ENCODE assay signal across 21 mouse cellular contexts in genomic region chr1:84131799-84132198, GRCm38 (mm10).
DNase-seq lines count a peak whose midpoint lies in the region; ATAC-seq lines count a peak whose summit lies in the region.
"Had no signal": no experiment of that assay in that cellular context is flagged by ENCODE, and none has a peak within 500 bp of the region (broad histone marks: within the 10 kb centered on the region; RNA-seq: fewer than 3 reads in every experiment).

No protein-coding gene starts in this region.

- H3K4me1 ChIP-seq in neural tube, embryonic 13.5 days (replicated peaks), result peaks cover 16% of the 10 kb centered on the region
- H3K4me1 ChIP-seq in neural tube, embryonic 15.5 days, result peaks cover 7% of the 10 kb centered on the region
- H3K4me1 ChIP-seq: forebrain, embryonic 12.5 days; heart, embryonic 15.5 days; lung, embryonic 15.5 days; midbrain, embryonic 10.5 days had no signal

- no peak overlapping the region for H3K4me2 ChIP-seq in neural tube, embryonic 13.5 days
- no peak overlapping the region for H3K4me2 ChIP-seq in neural tube, embryonic 15.5 days
- H3K4me2 ChIP-seq: forebrain, embryonic 12.5 days; heart, embryonic 15.5 days; lung, embryonic 15.5 days had no signal

- no peak overlapping the region for H3K4me3 ChIP-seq in neural tube, embryonic 13.5 days
- H3K4me3 ChIP-seq in neural tube, embryonic 15.5 days (replicated peaks), result no peak overlapping the region
- H3K4me3 ChIP-seq: forebrain, embryonic 12.5 days; heart, embryonic 15.5 days; lung, embryonic 15.5 days; midbrain, embryonic 10.5 days; myocyte had no signal

- 0 out of 2 replicates have a peak, but pooled peaks have one; percentile 15 for ATAC-seq in neural tube, embryonic 13.5 days (ENCODE audit: low read depth)
- ATAC-seq in neural tube, embryonic 15.5 days (ENCODE audit: low FRiP score), result no peak
- ATAC-seq in monocyte, adult 5-6 weeks (replicated peaks; ENCODE audit: insufficient number of reproducible peaks, low FRiP score, low TSS enrichment, poor library complexity, severe bottlenecking), result no peak
- ATAC-seq: activated CD4-positive, CD25-positive, alpha-beta regulatory T cell, adult 4 months; CD4-positive, CD25-positive, alpha-beta regulatory T cell, adult 4 months; intestine, postnatal 0 days; Patski had no signal

- DNase-seq in heart, adult 11 months, result peak; percentile 84
- no peak for DNase-seq in heart, postnatal 4 days
- peak; percentile 71 to 87 for DNase-seq in cerebellum, postnatal 10 days
- DNase-seq in kidney, adult 9 months, result no peak
- DNase-seq: adrenal gland, postnatal 10 days; gastrocnemius, postnatal 10 days; lung, postnatal 4 days; thymus, postnatal 25 days had no signal

- no peaks in the 10 kb centered on the region for H3K36me3 ChIP-seq in neural tube, embryonic 13.5 days
- H3K36me3 ChIP-seq in neural tube, embryonic 15.5 days, result no peaks in the 10 kb centered on the region
- H3K36me3 ChIP-seq: forebrain, embryonic 12.5 days; heart, embryonic 15.5 days; lung, embryonic 15.5 days; midbrain, embryonic 10.5 days had no signal

- H3K9ac ChIP-seq in neural tube, embryonic 13.5 days, result no peak overlapping the region
- H3K9ac ChIP-seq in neural tube, embryonic 15.5 days (replicated peaks), result no peak overlapping the region
- H3K9ac ChIP-seq: forebrain, embryonic 12.5 days; heart, embryonic 15.5 days; liver, embryonic 14.5 days; lung, embryonic 15.5 days had no signal

- no peaks in the 10 kb centered on the region for H3K27me3 ChIP-seq in neural tube, embryonic 13.5 days
- H3K27me3 ChIP-seq in neural tube, embryonic 15.5 days (replicated peaks), result no peaks in the 10 kb centered on the region
- H3K27me3 ChIP-seq: forebrain, embryonic 12.5 days; heart, embryonic 15.5 days; lung, embryonic 15.5 days; Patski had no signal

- WGBS in neural tube, embryonic 13.5 days, result 95% methylated on average over 1 of the region's 1 CpGs
- WGBS in neural tube, embryonic 15.5 days, result 88% methylated on average over 1 of the region's 1 CpGs

- peak overlapping the region; percentile 28; the same call in 1 of the 2 replicates for H3K27ac ChIP-seq in neural tube, embryonic 13.5 days (replicated peaks)
- no peak overlapping the region for H3K27ac ChIP-seq in neural tube, embryonic 15.5 days (replicated peaks)
- H3K27ac ChIP-seq: forebrain, embryonic 12.5 days; heart, embryonic 15.5 days; liver, embryonic 14.5 days; lung, embryonic 15.5 days; midbrain, embryonic 10.5 days had no signal

- no peaks in the 10 kb centered on the region for H3K9me3 ChIP-seq in neural tube, embryonic 13.5 days
- H3K9me3 ChIP-seq in neural tube, embryonic 15.5 days (replicated peaks), result no peaks in the 10 kb centered on the region
- H3K9me3 ChIP-seq: heart, embryonic 15.5 days; lung, embryonic 15.5 days; midbrain, embryonic 10.5 days had no signal

Comparison
In these comparisons a context has a peak if more than half of its experiments do, and no peak if none do; other contexts are left out.
1. DNase-seq: peak in heart, adult 11 months (single experiment) and cerebellum, postnatal 10 days (2 of 2); none in heart, postnatal 4 days (single experiment) and kidney, adult 9 months (single experiment).